Mouse (Mus musculus): ENCODE results near the gene Gm3149.
"Not testable (repeated sequence)": the region's sequence is repeated elsewhere in the genome, so short reads cannot be mapped to it uniquely, and the experiment has no call there.

The Gm3149 gene

GRCm38 (mm10) chr14:4316983-4317382 lies at the start of gene Gm3149:
Gm3149 (plus strand) TSS chr14:4317283.
- not testable (repeated sequence) for DNase-seq

DNA sequence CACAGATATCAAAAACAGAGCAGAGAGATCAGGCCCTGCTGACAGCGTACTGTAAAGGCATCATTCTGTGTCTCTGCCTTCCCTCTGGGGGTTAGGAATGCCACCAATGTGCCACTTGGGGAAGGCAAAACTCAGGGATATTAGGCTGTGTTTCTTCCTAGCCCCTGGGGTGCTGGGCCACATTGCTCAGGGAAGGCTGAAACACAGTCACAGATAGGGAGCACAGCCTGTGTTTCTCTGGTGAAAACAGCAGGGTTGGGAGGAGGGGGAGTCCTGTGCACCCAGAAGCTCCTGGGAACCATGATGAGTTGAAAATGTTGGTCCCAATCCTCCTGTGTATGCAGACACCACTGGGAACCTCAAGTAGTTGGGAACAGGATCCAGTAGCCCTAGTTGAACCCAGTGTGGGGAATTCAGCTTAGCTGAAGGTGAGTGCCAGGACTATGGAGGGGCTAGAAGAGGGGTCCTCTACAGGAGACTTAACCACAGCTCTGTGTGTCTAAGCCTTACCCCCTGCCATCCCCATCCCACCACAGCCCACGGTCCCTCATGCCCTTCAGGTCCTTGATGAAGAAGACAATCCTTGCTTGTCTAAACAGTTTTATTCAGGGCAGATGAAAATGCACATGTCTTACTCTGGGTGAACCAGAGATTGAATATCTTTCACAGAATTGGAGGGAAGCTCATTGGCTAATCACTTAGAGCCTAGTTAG lies 47.7 kb upstream of the Gm3149 start:
- DNase-seq = not testable (repeated sequence)

GRCm38 (mm10) chr14:4279828-4280227 lies 37.3 kb upstream of the Gm3149 start:
- DNase-seq = not testable (repeated sequence)

GRCm38 (mm10) chr14:4334476-4335080 lies 17.5 kb downstream of the Gm3149 start, which contains the start of gene 2610042L04Rik:
2610042L04Rik (plus strand) TSS chr14:4334763.
- DNase-seq = not testable (repeated sequence)

- not testable (repeated sequence) for DNase-seq
Observed at GRCm38 (mm10) chr14:4335506-4335905, 18.4 kb downstream of the Gm3149 start.

- not testable (repeated sequence) for DNase-seq
Observed at GRCm38 (mm10) chr14:4368991-4369390, 51.9 kb downstream of the Gm3149 start.

DNA sequence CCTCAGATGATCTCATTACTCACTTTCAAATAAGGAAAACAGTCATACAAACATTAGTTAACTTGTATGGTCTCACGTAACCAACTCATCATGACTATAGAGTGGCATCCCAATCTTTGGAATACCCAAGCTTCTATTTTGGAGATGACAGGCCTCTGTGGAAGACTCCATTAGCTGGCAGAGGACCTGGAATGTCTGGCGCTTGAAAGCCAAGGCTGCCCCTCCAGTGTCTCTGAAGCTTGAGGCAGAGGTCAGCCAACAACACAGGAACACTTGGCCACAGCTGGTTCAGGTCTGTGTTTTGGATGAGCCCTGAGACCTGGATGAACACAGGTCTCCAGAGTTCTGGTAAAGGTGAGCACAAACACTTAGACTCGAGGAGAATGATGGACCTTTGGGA lies 52.6 kb downstream of the Gm3149 start:
- not testable (repeated sequence) for DNase-seq

All from B cell, adult 2 months (primary cell).